Mouse (Mus musculus): ENCODE measurements around the gene Ets2.

The Ets2 gene

DNA sequence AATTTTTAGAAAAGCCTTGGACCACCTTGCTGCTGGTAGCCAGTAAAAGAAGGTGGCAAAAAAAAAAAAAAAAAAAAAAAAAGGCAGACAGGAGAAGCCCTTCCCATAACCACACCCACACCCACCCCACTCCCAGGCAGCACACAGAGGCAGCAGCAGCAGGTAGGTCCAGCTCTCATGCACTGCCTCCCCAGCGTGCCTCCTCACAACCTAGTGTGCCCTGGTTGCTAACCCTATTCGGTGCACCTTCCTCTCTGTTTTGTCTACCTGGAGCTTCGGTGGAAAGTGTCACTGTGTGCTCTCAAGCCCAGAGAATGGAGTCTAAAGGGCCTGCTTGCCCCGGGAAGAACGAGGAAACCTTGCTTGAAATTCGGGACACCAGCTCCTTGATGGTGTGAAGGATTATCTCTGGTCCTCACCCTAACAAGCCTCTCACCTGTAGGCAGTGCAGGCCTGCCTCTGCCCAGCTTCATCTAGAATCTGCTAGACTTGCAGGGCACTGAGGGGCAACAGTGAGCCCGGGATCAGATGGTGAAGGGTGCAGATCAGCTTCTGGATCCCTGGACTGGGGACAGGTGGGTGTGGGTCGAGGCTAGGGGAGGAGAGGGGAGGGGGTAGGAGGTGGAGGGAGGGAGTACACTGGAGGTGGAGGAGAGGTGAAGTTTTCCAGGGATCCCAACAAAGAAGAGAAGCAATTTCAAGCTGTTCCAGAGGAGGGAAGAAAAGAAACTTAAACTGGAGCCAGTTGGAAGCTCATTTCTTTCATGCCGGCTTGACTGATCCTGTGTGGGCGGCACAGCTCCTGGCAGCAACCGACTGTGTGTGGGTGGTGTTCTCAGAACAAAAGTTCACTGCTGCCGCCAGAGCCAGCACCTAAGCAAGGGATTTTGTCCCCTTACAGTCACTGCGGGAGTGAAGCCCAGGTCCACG is 67.5 kb downstream of the Ets2 start:
- DNase-seq (ENCODE audit: low read depth) = peak; percentile 54

- DNase-seq (ENCODE audit: low read depth) = no peak
These were observed 68.1 kb downstream of the Ets2 start for GRCm38 (mm10) chr16:95769996-95770334.

GRCm38 (mm10) chr16:95770402-95770801 is 68.5 kb downstream of the Ets2 start:
- DNase-seq (ENCODE audit: low read depth) = no peak
